Mouse (Mus musculus): ENCODE results near the gene Snx10.

The Snx10 gene

DNA sequence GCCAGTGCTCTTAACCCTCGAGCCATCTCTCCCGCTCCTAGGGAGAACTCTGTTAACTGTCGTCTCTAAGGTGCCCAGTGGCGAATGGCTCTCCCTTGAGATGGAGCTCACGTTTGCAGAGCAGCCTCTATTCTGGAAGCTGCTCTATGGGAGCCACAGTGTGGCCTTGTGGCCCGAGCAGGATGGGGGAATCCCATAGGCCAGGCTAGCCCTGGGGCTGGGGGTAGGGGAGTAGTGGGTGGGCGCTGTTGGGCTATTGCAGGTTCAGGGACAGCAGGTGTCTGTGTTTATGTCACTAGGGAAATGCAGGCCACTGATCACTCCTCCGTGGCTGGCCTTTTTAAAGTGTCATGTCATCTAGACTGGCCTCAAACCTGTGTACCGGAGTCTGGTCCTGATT, 58.4 kb downstream of the Snx10 start:
- CTCF ChIA-PET = interaction anchor here (0.6 kb wide), 2 partner anchors 374 to 1151 kb away, joined by 6 to 9 read pairs; no protein-coding TSS in a partner anchor

DNA sequence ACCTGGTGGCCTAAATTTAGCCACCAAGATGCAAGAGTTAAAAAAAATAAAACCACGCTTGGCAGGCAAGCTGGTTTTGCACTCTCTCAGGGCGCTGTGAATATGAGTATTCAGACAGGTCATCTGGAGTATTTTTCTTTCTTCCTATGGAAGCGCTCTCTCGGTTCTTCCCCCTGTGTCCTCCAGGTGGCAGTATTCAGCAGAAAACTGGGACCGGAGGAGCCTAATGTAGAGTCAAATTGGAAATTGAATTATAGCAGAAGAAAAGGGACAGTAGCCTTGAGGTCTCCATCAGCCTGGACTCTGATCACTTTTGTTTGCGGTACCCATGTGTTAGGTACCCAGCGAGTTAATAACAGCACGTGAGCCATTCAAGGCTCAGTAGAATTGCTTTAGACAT, 62.3 kb downstream of the Snx10 start:
- CTCF ChIA-PET = interaction anchor here (0.7 kb wide), 1 partner anchor 511 kb away, joined by 3 read pairs; no protein-coding TSS in a partner anchor

DNA sequence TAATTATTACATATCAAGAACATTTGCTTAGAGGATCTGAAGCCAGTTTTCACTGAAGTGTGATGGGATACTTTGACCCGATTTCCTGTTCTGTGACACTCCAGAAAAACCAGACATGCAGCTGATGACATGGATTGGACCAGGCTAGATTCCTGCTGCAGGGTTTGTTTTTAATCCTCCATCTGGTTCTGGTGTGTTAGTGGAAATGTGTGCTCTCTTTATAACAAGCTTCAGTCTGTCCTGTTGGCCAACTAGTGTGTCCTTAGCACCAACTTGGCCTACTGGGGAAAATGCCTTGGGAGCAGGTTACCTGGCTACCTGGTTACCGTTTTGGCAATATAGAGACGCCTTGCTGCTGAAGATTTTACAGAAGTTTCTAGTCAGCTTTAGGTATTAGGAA, 63.6 kb downstream of the Snx10 start:
- CTCF ChIA-PET = no interaction called here

DNA sequence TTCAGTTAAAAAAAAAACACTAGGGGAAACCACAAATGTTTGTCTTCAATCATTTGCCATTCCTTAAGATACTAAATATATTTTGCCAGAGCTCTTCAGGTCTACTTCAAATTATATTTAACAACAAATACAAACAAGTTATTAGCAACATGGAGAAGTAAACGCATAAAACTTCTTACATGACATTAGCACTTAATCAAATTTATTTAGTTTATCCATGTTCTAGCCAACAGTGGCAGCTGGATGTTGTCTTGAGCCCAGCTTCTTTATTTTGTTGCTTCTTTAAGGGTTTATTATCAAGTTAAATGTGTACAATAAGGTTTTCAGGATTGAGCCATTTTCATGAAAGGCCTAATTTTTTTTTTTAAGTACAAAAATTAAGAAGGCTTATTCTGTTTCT, 67.6 kb downstream of the Snx10 start:
- CTCF ChIA-PET = interaction anchor here (0.6 to 0.7 kb wide), 3 partner anchors 655 to 1277 kb away, joined by 3 to 8 read pairs (median 3); no protein-coding TSS in a partner anchor

DNA sequence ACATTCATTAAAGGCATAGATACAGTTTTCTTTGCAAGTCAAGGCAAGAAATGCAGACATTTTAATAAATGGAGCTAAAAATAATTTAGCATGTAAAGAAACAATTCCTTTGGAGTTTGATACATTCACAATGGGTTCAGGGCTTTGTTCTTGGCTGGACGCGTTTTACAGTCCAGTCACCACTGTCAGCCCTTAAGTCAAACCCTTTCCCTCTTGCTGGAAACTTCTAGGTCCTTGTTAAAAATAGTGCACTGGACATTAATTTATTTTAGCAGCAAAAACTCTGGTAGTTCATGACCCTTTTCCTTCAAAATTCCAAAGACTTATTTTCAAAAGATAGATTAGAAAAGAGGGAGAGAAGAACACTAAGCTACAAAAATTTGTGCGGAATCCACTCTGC, 68.1 kb downstream of the Snx10 start:
- CTCF ChIA-PET = interaction anchor here (0.6 kb wide), 2 partner anchors 782 to 785 kb away, joined by 3 to 13 read pairs; no protein-coding TSS in a partner anchor

DNA sequence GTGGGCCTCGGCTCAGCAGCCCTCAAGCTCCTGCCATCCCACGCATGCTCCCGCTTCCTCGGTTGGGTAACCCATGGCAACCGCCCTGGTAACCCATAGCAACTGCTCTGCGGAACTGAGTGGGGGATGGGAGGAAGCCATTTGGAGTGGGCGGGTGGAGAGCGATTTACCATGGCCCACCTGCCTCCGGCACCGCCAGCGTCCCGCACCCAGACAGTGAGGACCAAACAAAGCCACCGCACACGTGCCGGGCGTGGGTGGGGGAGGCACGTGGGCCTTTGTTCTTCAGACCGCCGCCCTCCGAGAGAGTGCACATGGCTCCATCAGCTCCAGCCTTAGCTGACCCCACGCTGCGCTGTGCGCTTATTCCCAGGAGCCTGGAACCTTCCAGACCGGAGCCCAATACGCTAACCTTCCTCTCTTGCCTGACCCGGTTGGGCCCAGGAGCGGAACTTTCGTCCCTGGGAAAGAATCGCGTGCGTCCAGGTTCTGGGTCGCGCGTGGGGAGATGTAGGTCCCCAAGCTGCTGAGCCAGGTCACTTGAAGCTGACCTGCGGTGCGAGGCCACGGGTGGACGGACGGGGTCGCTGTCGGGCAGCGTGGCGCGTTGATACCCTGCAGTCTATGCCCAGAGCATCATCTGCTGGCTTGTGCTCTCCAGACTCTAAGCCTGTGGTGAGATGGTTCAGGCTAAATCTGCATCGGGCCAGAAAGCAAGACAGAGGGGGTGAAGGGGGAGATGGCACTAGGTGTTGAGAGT, 68.8 kb downstream of the Snx10 start:
- CTCF ChIA-PET = interaction anchor here (0.6 kb wide), 1 partner anchor 782 kb away, joined by 13 read pairs; no protein-coding TSS in a partner anchor

DNA sequence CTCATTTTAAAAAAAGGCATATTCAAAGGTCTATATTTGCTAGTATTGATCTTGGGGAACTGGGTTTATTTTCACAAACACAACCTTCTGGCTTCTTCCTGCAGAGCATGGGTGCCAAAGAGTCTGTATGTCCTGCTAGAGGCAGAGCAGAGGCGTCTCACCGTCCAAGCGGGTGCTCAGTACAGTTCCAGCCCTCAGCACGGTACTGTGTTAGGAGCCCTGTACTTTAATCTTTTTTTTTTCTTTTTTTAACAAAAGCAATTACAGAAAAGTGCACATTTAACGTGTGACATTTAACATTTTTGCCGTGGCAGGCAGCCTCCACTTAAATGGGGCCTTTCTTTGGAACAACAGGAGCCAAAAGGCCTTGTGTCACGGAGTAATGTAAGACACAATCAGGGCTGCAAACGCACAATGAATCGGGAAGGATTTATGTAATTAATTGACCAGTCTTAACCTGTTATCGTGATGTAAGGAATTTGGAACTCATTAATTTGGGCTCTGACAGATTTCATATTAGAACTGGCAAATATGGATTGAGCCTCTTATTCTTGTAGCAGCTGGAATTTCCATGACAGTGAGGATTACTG, 69.8 kb downstream of the Snx10 start:
- CTCF ChIA-PET = no interaction called here

DNA sequence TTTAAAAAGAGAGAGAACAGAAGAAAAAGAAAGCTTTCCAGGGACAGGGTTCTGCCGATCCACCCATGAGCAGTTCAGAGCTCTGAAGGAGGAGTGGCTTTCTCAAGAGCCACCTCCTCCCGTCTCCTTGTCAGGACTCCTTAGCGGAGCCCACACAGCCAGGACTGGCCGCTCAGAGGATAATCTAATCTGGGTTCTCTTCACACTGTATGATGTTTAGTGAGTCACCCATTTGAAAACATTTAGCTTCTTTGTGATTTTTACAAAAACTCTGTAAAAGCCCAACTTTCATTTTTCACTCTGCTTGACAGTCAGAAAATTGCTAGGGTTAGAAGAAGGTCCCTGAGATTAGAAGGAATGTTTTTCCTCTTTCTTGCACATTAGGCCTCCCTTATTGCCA, 70.8 kb downstream of the Snx10 start:
- CTCF ChIA-PET = no interaction called here

DNA sequence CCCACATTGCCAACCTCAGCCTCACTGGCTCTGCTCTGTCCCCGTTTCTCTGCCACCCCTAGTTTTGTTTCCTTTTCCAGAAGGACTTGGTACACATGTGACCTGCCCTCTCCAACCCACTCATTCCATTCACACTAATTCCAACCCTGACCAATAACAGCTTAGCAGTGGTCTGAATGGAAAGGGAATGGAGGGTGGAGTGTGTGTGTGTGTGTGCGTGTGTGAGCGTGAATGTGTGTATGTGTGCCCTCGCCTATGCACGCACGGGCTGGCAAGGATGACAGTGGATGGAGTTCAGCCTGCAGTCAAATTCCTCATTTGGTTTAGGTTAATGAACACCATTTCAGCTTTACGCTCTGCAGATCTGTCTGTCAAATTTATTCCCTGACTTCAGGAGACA, 74.4 kb downstream of the Snx10 start:
- CTCF ChIA-PET = no interaction called here

DNA sequence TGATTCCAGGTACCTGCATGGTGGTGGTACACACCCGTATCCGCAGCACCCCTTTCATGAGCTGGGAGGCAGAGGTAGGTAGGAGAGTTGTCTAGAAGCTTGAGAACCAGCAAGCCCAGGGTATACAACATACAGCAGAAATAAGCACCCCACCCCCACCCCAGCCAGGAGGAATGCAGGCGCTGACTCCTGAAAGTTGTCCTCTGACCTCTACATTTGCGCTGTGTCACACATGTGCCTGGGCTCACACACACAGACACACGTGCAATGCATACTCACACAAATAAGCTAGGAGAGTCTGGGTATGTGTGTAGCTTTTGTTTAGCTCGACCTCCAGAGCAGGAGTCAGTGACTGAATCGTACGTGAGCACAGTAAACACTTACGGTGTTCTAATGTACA, 76.7 kb downstream of the Snx10 start:
- CTCF ChIA-PET = interaction anchor here (0.6 kb wide), 1 partner anchor 209 kb away, joined by 3 read pairs; no protein-coding TSS in a partner anchor

DNA sequence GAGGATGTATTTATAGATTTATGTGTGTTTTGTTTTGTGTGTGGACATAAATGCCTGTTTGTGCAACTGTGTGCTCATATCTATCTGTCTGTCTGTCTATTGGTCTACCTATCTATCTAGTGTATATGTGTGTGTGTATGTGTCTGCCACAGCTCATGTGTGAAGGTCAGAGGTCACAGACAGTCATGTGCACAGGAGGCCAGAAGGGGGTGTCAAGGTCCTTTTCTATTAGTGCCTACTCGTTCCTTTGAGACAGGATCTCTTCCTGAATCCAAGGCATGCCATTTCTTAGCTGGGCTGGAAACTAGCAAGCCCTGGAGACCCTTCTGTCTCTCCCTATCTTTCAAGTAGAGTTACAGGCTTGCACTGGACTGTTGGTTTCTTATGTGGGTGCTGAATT, 78.6 kb downstream of the Snx10 start:
- CTCF ChIA-PET = no interaction called here

DNA sequence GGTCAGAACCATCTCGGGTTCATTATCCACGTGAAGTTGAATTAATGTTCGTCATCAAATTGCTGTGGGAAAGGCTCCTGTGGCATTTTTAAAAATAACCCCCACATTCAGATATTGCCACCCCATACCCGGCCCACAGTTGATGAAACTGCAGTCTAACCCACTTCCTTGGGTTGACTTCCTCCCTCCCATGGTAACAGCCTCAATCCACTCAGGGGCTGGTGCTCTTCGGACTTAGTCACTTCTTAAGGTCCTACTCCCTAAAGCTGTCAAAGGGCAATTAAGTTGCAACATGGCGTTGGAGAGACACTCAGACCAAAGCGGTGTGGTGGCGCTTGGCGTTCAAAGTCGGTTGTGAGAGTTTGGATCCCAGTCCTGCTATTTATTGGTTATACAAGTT, 80.0 kb downstream of the Snx10 start:
- CTCF ChIA-PET = no interaction called here

DNA sequence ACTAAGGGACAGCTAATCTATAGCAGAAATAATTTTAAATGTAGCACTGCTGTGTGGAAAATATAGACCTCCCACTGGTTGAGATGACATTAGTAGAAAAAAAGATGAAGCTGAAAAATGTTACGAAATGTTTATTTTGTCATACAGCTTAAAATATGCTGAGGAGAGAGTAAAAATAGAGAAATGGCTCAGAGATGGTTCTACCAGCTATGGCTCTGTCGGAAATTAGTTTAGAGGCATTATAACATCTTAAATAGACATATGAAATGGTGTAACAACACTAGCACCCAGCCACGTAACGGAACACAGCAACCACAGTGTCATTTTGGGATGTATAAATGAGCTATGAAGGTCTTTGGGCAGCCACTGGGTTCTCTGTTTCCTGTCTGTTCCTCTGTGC, 82.5 kb downstream of the Snx10 start:
- CTCF ChIA-PET = no interaction called here

DNA sequence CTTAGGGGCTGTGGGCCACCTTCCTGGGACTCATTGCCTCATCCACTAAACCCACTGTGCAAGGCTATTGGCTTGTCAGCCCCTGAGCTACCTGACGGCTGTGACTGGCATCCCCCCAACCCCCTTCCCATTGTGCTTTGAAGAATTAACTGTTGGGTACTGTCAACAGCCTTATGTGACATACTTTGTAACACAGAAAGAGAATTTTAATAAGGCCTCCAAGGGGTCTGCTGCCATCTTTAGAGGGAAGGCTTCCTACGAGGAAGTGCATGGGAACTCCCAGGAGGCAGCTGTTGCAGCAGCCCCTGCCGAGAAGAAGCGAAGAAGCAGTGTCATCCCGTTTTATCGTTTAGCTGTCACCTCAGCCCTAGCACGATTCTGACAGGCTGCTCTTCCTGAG, 83.1 kb downstream of the Snx10 start:
- CTCF ChIA-PET = no interaction called here

DNA sequence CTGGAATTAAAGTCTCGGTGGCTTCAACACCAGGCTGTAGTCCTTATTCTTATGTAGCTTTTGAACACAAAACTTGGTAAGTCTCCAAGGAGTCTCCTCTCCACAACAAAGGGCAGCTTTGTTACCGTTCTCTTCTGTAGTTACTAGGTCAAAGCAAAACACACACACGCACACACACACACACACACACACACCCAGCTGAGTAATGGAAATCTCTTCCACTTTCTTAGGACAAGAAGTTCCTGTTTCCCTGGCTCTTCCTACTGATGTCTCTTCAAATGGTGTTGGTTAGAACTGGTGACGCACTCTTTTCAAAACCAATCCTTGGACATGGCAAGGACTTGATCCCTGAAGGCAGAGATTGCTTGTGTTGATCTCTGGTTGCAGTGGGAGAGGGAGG, 87.9 kb downstream of the Snx10 start:
- CTCF ChIA-PET = no interaction called here

DNA sequence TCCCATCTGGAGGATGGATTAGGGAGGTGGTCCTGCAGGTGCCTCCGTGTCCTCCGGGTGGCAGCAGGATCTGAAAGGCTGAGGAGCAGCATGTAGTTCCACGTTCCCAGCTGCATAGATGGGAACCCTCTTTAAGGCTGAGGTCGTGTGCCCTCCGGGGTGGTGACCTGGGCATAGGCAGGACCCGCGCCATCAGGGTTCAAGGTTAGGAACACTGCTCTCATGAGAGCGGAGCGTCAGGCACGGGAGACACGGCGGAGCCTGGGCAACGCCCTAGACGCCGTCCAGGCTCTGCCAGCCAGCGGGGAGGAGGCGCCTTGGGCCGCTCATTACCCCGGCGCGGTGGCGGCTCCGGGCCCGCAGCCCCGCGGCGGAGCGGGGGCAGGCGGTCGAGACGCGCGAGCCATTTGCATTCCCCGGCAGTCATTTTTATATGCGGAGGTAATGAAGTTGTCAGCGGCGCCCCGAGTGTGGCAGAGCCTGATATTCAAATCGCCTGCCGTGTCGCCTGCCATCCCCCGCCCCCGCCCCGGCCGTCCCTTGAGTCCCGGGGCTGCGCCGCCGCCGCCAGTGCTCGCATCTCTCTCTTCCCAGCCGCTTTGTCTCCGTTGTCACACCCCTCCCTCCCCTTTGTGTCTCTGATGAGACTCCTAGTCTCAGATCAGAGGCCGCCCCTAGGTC, 88.8 kb downstream of the Snx10 start:
- CTCF ChIA-PET = no interaction called here

DNA sequence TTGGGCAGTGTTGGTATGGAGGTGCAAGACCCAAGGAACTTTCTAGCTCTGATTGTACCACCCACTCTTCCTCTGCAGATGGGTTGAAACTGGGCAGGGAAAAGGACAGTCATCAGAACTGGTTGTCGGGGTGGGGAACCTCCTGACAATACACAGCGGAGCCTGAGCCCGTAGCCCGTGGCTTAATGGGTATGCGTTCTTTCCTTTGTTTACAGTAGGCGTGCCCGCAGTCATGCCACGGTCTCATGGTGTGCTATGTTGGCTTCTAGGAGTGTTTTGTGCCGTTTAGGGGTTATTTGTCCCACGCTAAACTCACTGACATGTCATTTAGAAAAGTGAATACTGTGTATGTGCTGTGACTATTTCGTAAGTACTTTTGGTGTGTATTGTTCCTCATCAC, 90.0 kb downstream of the Snx10 start:
- CTCF ChIA-PET = no interaction called here

DNA sequence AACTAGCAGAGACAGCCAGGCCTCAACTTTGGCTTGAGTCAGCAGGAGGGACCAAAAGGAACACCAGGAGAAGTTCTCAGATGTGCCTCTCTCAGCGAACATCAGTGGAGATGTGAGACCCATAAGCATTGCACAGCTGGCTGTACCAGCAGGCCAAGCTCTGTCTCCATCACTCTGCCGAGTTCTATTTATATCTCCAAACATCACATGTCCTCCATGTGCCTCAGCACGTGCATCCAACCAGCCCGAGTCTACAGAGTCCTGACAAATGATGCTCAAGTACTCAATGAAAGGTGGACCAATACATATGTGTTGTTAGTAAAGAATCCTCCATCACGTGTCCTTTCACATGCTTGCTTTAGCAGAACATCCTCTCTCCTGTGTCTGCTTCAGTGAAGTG, 103.1 kb downstream of the Snx10 start:
- CTCF ChIA-PET = no interaction called here

DNA sequence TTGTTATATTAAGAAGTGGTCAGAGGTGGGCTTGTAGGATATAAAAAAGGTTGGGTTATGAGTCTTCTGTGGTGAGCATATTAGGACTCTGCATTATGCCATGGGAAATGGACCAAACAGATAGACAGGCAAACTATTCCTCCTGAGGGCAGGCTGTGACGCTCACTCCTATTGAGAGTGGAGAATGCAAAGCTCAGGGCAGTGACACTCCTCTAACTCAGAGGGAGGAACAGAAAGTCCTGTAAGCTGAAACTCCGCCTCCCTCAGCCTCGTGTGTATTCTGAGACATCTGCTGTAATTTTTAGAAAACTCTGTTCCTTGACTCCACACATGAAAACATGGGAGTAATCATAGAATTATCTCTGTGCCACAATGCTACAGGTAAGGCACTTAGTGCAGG, 106.0 kb downstream of the Snx10 start:
- CTCF ChIA-PET = no interaction called here

DNA sequence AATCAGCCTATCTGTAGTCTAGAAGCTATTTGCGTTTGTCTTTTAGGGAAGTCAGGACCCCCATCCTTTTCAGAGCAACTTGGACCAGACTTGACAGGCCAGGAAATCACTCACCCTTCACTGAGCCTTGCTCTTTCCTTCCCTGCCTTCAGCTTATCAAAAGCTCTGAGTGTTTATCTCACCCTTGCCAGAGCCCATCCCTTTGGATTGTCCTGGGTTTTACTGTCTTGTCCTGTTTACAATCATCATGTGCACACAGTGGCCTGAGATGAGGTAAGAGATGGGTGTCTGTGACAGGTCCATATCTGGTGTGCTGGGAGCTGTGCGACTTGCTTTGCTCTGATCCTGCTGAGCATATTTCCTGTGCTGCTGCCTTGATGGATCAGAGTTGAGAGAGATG, 106.5 kb downstream of the Snx10 start:
- CTCF ChIA-PET = no interaction called here

DNA sequence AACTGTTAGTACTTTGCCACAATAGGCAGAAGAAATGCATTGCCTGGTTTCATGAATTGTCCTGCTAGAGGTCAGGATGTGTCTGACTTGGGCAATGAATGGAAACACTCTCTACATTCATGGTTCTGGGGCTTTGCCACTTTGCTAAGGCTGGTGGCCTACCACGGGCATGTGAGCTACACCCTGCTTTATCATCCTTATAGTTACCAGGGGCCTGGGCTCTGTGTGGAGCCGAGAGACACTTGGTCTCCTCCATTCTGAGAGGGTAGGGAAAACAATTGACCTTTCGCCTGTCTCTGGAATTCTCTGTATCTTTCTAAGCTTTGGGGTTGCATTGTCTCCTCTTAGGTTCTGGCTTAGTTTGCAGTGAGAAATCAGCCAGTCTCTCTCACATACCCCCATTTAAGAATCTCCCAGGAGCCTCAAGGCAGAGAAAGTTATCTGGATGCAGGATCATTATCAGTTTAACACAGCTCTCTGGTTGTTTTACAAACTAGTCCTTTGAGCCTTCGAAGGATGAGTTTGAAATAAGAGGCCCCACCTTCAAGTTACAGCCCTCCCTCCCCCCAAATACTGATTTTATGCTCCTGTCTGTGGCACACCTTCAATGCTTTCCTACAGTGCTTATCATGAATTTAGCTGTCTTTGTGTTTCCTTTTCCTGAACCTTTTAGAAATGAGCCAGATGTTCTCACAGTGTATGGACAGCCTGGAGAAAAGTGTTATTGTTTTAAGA, 109.4 kb downstream of the Snx10 start:
- CTCF ChIA-PET = no interaction called here

DNA sequence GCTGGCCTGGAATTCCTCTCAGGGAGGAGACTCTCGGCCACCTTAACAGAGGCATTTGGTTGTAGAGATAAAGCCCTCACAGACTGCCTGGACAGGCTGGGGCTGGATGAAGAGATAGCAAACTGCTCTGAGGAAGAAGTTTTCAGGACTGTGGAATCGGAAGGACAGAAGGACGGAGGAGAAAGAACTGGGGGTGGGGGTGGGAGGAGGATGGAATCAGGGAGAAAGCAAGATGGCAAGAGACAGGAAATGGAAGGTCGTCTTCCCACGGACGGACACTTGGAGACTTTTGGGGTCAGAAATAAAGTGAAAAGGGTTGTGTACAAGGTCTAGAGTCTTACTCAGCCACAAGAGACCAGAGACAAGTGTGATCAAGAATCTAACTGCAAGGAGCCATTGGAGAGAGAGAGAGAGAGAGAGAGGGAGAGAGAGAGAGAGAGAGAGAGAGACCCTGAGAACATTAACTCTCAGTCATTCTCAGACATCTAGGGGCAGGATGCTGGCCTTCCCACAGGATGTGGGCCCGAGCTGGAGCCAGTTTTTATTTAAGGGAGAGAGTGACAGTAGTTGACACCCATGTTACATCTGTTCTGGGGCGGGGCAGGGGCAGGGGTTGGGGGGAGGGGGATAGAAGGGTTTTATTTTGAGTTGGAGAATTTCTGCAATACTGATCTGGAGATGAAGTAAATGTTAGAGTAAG, 110.1 kb downstream of the Snx10 start:
- CTCF ChIA-PET = no interaction called here

Data from spleen, embryonic (tissue).